Mouse (Mus musculus) myocyte (in vitro differentiated cells): ENCODE data around the gene Cntrob.

ENCODE experiments used
- CEBPB ChIP-seq: IDR thresholded peaks from 2 replicates; pipeline ENCODE4 v1.6.1; 2011; ENCODE audit warnings: mild to moderate bottlenecking, moderate library complexity; ENCODE audit not compliant: poor library complexity, insufficient read depth, severe bottlenecking
- E2F4 ChIP-seq: IDR thresholded peaks from one replicate; pipeline ENCODE4 v1.6.1; 2011; ENCODE audit warnings: mild to moderate bottlenecking, control low read depth, moderate library complexity; ENCODE audit not compliant: insufficient read depth
- MAX ChIP-seq: IDR thresholded peaks from one replicate; pipeline ENCODE4 v1.6.1; 2011; ENCODE audit warnings: low read depth, mild to moderate bottlenecking, control low read depth
- MYOD1 ChIP-seq, 3 experiments: IDR thresholded peaks; one replicate each; pipeline ENCODE4 v1.6.1; 2011; ENCODE audit warnings: control low read depth in 2 of 3, low read depth in 2 of 3, mild to moderate bottlenecking in 2 of 3, moderate library complexity in 1 of 3; ENCODE audit not compliant: insufficient read length in 2 of 3, control insufficient read depth in 1 of 3
- MYOG ChIP-seq, 3 experiments: IDR thresholded peaks; one replicate each; pipeline ENCODE4 v1.6.1; 2011; ENCODE audit warnings: control low read depth in 2 of 3, low read depth in 2 of 3, mild to moderate bottlenecking in 2 of 3; ENCODE audit not compliant: insufficient read length in 2 of 3, control insufficient read depth in 1 of 3, insufficient read depth in 1 of 3
- POLR2A ChIP-seq: IDR thresholded peaks from one replicate; pipeline ENCODE4 v1.6.1; 2011; ENCODE audit warnings: low read depth, mild to moderate bottlenecking, control low read depth, moderate library complexity; ENCODE audit not compliant: insufficient read length
- POLR2AphosphoS2 ChIP-seq: IDR thresholded peaks from one replicate; pipeline ENCODE4 v1.6.1; 2011; ENCODE audit warnings: low read depth, control low read depth; ENCODE audit not compliant: insufficient read length
- REST ChIP-seq: IDR thresholded peaks from one replicate; pipeline ENCODE4 v1.6.1; 2011; ENCODE audit warnings: mild to moderate bottlenecking, control low read depth, moderate library complexity; ENCODE audit not compliant: insufficient read depth, insufficient read length
- SRF ChIP-seq: IDR thresholded peaks from one replicate; pipeline ENCODE4 v1.6.1; 2011; ENCODE audit warnings: low read depth; ENCODE audit not compliant: control insufficient read depth, insufficient read length
- TCF12 ChIP-seq: IDR thresholded peaks from one replicate; pipeline ENCODE4 v1.6.1; 2011; ENCODE audit warnings: mild to moderate bottlenecking, control low read depth; ENCODE audit not compliant: poor library complexity, insufficient read depth, severe bottlenecking
- TCF3 ChIP-seq: IDR thresholded peaks from one replicate; pipeline ENCODE4 v1.6.1; 2011; ENCODE audit warnings: low read depth, control low read depth; ENCODE audit not compliant: insufficient read length
- USF1 ChIP-seq: IDR thresholded peaks from one replicate; pipeline ENCODE4 v1.6.1; 2011; ENCODE audit warnings: low read depth, mild to moderate bottlenecking, control low read depth, moderate library complexity

DNA sequence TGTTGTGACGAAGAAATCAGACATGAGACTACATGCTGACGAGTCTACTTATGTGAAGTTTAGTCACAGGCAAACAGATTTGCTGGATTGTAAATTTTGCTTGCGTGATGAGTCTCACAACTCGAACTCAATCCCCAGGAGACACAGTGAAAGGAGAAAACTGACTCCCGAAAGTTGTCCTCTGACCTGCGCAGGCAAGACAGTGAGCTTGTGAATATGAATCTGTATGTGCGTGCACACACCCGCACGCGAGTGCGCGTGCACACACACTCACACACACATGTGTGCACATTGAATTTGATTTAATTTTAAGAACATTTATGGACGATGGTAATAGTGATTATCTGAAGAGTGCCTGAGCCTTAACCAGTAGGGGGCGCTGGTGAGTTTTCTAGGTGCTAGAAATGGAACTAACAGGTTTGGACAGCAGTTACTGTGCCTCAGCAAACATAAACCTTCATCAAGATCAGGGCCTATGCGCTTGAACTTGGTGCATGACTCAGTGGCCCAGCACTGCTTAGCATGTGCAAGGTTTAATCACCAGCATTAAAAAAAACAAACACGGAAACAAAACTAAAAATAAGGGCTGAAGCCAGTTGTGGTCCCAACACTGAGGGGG is 51.3 kb downstream of the Cntrob start:
- TF ChIP-seq SRF (no peak), POLR2A (no peak), USF1 (no peak), POLR2AphosphoS2 (no peak), TCF12 (no peak), MYOD1 (IDR thresholded peaks at IDR 0.05; ENCODE audit: control insufficient read depth in 1 of 3, insufficient read length in 2 of 3, low read depth in 2 of 3) (no peak), MAX (no peak), CEBPB (no peak), MYOG (IDR thresholded peaks at IDR 0.05; ENCODE audit: control insufficient read depth in 1 of 3, insufficient read depth in 1 of 3, insufficient read length in 2 of 3, low read depth in 2 of 3) (no peak), E2F4 (no peak), REST (no peak), TCF3 (no peak)
